Mouse (Mus musculus) frontal cortex, adult 2 months (tissue): Measurements from ENCODE around the gene Tlk2. TPM values are rescaled to one million over a fixed set of nuclear protein-coding genes. Genes with fewer than 3 reads are reported as not detected.
"Not testable (repeated sequence)": the region's sequence is repeated elsewhere in the genome, so short reads cannot be mapped to it uniquely, and the experiment has no call there.

Experiments
- DNase-seq, 2 experiments: peaks; one replicate each; pipeline ENCODE4 v3.0.0; 2022; ENCODE audit warnings: low spot score in 1 of 2; ENCODE audit errors: extremely low spot score in 1 of 2
- polyA plus RNA-seq: library from polyadenylated mRNA; depleted of rRNA; stranded (reverse); fragments of >200 nt; gene quantifications from 2 replicates; pipeline ENCODE4 v1.2.3, GENCODE M21; 2012; rRNA removed

The Tlk2 gene
- 43.1 and 43.4 TPM in 2 replicates for polyA plus RNA-seq

DNA sequence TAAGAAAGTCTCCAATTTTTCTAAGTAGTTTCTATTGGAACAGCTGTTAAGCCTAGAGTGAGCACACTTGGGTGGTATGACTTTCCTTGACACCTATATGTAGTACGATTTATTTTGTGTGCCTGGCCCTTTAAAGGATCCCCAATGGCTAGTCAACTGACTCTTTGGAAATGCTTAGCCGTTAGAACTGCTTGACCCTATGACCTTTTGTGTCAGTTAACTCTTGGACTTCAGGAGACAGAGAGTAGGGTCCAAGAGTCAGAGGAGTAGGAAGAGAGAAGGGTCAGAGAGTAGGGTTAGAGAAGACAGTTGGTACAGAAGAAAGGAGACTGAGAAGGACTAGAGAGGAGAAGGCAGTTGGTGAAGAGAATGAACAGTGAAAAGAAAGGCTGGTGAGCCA lies at the start of gene Tlk2:
Tlk2 (plus strand) TSS at position 292 of the 400 bp plus-strand sequence.
- DNase-seq: no peak

DNA sequence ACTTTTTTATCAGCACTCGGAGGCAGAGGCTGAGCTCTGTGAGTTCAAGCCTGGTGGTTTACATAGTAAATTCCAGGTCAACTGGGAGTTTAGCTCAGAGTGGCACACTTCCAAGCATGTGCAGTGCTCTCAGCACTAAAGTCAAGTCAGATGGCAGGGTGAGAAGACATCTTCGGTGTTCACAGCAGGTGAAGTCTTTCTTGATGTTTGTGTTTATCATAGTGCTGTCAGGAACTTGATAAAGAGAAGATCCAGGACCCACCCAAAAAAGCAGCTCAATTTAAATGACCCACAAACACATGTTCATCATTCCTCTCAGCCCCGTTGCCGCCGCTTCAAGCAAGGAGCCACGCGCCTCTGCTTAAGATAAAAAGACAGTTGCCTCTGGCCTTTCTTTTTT lies 42.9 kb upstream of the Tlk2 start:
- no peak for DNase-seq

DNA sequence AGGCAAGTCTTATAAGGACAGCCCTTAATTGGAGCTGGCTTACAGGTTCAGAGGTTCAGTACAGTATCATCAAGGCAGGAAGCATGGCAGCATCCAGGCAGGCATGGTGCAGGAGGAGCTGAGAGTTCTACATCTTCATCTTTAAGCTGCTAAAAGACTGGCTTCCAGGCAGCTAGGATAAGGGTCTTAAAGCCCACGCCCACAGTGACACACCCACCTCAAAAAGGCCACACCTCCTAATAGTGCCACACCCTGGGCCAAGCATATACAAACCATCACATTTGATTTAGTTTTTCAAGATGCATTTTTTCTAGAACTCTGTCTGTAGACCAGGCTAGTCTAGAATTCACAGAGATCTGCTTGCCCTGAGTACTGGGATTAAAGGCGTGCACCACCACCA lies 41.4 kb upstream of the Tlk2 start:
- DNase-seq: not testable (repeated sequence)

DNA sequence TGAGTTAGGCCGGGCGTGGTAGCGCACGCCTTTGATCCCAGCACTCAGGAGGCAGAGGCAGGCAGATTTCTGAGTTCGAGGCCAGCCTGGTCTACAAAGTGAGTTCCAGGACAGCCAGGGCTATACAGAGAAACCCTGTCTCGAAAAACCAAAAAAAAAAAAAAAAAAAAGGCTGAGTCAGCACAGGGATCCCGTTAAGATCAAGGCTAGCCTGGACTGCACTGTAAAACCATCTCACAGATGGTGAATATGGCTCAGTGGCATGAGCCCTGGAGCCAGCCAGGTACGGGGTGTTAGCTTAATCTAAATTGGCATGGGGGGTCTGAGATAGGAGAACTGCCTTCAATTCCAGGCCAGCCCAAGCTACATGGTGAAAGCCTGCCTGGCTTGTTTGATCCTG lies 38.1 kb upstream of the Tlk2 start:
- not testable (repeated sequence) for DNase-seq

DNA sequence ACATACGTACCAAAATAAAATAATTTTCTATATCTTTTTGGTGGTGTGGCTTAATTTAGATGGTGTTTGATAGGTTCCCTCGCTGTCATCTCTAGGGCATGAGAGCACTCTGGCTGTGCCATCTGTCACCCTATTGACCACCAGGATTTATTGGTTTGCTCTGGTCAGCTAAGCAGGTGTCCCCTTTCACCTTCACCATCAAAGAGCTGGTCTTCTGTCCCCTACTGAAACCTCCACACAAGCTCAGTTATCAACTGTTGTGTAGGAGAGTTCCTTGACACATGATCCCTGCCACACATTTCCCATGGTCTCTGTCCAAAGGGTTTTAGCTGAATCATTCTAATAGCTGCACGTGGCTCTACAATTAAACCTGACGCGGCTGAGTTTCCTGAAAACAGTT lies 37.5 kb upstream of the Tlk2 start:
- no peak for DNase-seq

DNA sequence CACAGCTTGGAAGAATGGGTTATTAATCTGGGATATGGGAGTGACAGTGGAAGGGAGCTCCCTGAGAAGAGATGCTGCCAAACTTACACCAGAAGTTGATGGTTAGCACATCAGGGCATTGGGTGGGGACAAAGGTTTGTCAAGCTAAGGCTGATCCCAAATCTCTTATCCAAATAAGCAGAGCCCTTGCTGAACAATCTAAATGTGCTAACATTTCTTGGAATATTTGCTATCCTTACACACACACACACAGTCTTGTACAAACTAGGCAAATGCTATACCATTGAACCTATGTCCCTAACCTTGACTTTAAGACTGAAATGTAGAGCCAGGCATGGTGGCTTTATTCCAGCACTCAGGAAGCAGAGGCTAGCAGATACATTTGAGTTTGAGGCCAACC lies 35.0 kb upstream of the Tlk2 start:
- DNase-seq: no peak

GRCm38 (mm10) chr11:105144084-105144483 lies 34.5 kb upstream of the Tlk2 start:
- DNase-seq: no peak

- no peak for DNase-seq
Observed at GRCm38 (mm10) chr11:105144508-105145210, 33.9 kb upstream of the Tlk2 start.

GRCm38 (mm10) chr11:105145211-105145610 lies 33.4 kb upstream of the Tlk2 start:
- no peak for DNase-seq

- no peak for DNase-seq
Observed at GRCm38 (mm10) chr11:105146593-105146992, 32.0 kb upstream of the Tlk2 start, which contains the start of gene Gm10842. Gm10842 (plus strand) TSS chr11:105146893.

DNA sequence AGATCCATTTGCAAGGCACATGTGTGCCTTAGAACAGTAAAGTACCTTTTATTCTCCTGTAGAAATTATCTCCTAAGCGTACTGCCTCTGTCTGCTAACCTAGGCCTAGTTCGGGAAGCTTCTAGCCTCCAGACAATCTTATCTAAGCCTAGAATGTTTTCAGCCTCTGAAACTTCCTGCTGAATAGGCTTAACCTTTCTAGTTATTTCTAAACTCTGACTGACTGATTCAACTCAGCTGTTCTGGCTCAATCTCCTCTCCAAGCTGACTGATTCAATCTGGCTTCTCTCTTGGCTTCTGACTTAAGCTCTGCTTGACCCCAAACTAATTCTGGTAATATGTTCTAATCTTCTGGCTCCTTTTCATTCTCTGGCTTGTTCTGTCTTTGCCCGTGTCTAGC lies 29.3 kb upstream of the Tlk2 start:
- no peak for DNase-seq

DNA sequence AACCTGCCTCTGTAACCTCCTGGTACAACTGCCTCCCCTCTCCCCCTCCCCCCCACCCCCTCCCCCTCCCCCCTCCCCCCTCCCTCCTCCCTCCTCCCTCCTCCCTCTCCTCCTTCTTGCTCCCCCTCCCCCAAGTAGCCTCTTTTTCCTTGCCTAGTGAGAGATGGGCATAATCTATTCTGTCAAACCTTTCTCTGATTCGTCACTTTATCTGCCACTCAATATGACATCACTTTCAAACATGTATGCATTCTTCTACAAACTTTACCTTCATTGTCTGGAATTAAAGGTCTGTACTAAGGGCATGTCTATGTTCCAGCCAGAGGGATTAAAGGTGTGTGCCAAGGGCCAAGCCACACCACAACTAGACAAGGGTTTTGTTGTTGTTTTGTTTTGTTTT lies 28.8 kb upstream of the Tlk2 start:
- no peak for DNase-seq

GRCm38 (mm10) chr11:105150691-105151090 lies 27.9 kb upstream of the Tlk2 start:
- no peak for DNase-seq

DNA sequence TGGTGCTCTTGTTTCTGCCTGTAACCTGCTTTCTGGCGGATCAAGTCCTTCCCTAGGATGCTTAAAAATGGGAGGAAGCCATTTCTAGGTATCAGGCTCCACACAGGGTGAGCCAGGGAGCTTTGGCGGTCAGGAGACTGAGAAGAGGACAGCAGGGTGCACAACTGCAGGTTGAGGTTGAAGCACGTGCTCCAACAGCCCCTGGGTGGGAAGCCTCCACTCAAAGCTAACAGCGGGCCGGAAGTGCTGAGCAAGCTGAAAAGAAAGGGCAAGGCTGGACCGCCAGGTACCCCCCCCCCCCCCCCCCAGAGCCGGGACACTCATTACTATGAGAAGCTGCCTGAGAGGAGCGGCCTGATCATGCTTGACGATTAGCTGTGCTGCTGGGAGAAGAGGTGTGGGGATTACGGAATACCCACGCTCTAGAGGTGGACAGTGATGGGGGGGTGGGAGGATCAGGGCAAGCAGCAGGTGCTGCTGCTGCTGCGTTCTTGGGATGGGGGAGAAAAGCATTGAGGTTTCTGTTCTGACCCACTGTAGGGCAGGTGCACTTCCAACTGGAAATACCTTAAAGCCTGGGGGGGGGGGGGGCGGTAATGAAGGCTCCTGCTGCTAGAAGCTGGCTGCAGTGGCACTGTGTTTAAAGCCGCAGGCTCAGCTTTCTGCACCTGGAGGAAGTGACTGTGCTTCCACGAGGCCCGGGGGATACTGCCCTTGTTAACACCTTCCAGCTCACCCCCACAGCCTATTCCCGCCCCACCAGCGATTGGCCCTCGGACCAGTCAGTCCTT lies 27.2 kb upstream of the Tlk2 start:
- no peak for DNase-seq

GRCm38 (mm10) chr11:105152017-105152300 lies 26.6 kb upstream of the Tlk2 start:
- no peak for DNase-seq

DNA sequence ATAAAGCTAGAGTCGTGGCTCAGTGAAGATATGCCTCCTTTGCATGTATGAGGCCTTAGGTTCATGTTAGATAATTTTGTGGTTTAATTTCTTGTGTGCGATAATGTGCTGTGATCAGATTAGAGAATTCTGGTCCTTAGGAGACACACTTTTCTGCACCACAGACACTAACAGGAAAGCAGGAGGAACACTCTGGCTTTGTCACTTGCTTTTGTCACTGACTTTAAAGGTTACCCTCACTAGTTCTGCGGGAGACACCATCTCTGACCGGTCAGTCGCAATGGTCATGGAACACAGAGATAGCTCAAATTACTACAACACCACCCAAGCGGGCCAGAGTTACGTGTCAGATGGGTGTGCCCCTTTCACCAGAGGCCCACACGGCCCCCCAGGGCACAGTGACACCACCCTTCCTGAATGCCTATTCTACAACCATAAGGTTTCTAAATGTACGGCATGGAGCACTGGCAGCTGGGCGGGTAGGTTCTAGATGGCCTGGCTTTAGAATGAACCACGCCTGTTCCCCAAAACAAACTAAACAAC lies 26.2 kb upstream of the Tlk2 start:
- DNase-seq: no peak

- no peak for DNase-seq
Observed at GRCm38 (mm10) chr11:105153068-105153833, 25.4 kb upstream of the Tlk2 start.

DNA sequence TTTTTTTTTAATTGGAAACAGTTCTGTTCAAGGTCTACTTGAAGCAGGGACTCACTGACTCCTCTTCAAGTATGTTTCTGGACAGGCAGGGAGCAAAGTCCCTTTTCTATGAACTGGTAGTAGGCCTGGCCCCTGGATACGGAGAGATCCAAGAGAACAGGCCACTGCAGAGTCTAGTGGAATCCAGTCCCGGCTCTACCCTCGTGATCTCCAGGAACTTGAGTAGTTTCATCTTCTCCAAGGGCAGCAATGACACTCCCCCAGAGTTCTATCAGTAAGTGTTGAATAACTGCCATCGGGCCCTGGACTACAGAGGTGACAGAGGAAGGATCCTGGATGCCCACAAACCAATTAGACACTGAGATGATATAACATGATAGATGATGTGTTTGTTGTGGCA lies 22.7 kb upstream of the Tlk2 start:
- DNase-seq: no peak

- no peak for DNase-seq
Observed at GRCm38 (mm10) chr11:105156748-105157267, 21.8 kb upstream of the Tlk2 start.

- no peak for DNase-seq
Observed at GRCm38 (mm10) chr11:105158047-105158446, 20.6 kb upstream of the Tlk2 start.
